Mouse (Mus musculus) skeletal muscle tissue, adult 2 months (tissue): Measurements from ENCODE around the gene Ccdc171.

ENCODE experiments used
- DNase-seq: peaks from one replicate; pipeline ENCODE4 v3.0.0-alpha.2; 2012; ENCODE audit warnings: low read depth, low spot score

The Ccdc171 gene

GRCm38 (mm10) chr4:83794315-83794922 is 269.1 kb downstream of the Ccdc171 start:
- peak; percentile 55 for DNase-seq

- DNase-seq: no peak
Measured at GRCm38 (mm10) chr4:83794930-83795459, 269.6 kb downstream of the Ccdc171 start.

GRCm38 (mm10) chr4:83797976-83798375 is 272.6 kb downstream of the Ccdc171 start:
- no peak for DNase-seq

- peak; percentile 31 for DNase-seq
Measured at GRCm38 (mm10) chr4:83798674-83799430, 273.5 kb downstream of the Ccdc171 start.

- no peak for DNase-seq
Measured at GRCm38 (mm10) chr4:83800402-83800801, 275.1 kb downstream of the Ccdc171 start.

- DNase-seq: peak; percentile 67
Measured at GRCm38 (mm10) chr4:83816925-83817324, 291.6 kb downstream of the Ccdc171 start.

DNA sequence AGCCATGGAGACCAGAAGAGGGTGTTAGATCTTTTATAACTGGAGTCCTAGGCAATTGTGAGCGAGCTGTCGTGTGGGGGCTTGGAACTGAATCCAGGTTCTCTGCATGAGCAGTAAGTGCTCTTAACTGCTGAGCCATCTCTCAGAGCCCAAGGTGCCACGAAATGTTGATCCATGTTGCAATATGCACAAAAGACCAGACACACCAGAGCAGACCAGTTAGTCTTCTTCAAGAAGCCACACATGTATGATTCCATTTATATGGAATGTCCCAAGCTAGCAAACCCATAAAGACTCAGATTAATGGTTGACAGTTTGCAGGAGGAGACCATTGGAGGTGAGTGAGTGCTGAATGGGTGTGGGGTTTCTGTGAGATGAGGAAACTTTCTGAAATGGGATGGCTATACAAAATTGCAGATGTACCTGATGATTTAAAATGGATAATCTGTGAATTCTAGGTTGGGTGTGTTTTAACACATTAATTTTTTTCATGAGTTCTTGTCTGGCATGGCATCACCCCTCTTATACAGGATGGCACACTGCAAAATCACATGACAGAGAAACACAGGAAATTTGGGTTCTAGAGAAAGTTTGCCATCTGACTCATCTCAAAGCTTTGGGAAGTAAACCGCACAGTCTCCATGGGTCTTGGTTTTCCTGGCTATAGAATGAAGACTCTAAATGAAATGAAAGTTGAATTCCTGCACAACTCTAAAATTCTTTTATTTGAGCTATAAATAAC is 304.5 kb downstream of the Ccdc171 start:
- DNase-seq: no peak

GRCm38 (mm10) chr4:83830891-83831880 is 305.8 kb downstream of the Ccdc171 start:
- peak; percentile 66 for DNase-seq

GRCm38 (mm10) chr4:83839077-83839476 is 313.7 kb downstream of the Ccdc171 start:
- no peak for DNase-seq

GRCm38 (mm10) chr4:83846304-83846703 is 321.0 kb downstream of the Ccdc171 start:
- no peak for DNase-seq

DNA sequence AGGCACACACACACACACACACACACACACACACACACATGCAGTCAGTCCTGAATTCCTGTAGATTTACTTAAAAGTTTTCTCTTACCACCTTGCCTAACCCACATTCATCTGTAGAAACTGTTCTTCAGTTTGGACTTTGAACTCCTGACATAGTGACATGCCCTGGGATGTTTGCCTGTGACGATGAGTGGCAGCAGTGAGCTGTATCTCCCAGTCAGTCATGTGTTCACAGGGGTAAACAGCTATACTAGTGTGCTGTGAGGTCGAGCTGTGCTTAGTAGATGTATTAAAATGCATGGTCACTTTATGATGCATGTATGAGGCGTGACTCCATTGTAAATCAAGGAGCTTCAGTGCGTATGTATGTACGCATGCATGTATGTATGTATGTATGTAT is 328.5 kb downstream of the Ccdc171 start:
- no peak for DNase-seq

- DNase-seq: no peak
Measured at GRCm38 (mm10) chr4:83861706-83862105, 336.4 kb downstream of the Ccdc171 start.

GRCm38 (mm10) chr4:83862295-83862694 is 336.9 kb downstream of the Ccdc171 start:
- DNase-seq: no peak

DNA sequence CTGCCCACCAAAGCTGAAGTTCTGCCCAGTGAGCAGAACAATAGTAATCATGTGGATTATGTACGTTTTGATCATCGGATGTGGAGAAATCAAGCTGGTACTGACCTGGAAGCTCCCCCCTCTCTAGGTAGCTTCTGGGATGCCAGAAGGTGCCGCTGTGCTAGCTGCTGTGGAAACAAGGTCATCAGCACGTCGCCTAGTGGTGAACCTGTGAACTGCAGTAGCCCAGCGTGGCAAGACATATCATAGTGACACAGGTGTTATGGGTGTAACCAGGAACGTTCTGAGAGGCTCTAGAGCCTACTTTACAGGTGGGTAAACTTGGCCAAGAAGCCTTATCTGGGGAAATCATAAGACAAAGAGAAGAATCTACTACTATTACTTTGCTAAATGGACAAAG is 351.3 kb downstream of the Ccdc171 start:
- no peak for DNase-seq

- DNase-seq: no peak
Measured at GRCm38 (mm10) chr4:83878236-83878635, 352.9 kb downstream of the Ccdc171 start.

- DNase-seq: no peak
Measured at GRCm38 (mm10) chr4:83888459-83889054, 363.2 kb downstream of the Ccdc171 start.

- DNase-seq: no peak
Measured at GRCm38 (mm10) chr4:83902081-83902645, 376.8 kb downstream of the Ccdc171 start.
